In genomic region chr5:113035094-113036047, GRCm38 (mm10) we compare ENCODE assay signal across 10 mouse cellular contexts. TPM values are rescaled to one million over a fixed set of nuclear protein-coding genes. Genes with fewer than 3 reads are reported as not detected.
DNase-seq lines count a peak whose midpoint lies in the region; ATAC-seq lines count a peak whose summit lies in the region.
"Had no signal": no experiment of that assay in that cellular context is flagged by ENCODE, and none has a peak within 500 bp of the region (broad histone marks: within the 10 kb centered on the region; RNA-seq: fewer than 3 reads in every experiment).

No protein-coding gene starts in this region.

- peaks cover 33% of the 10 kb centered on the region for H3K4me1 ChIP-seq in forebrain, embryonic 15.5 days
- H3K4me1 ChIP-seq in forebrain, embryonic 11.5 days (replicated peaks; ENCODE audit: control insufficient read depth, insufficient read depth, low read length), result no peaks in the 10 kb centered on the region
- H3K4me1 ChIP-seq in megakaryocyte, embryonic 14.5 days, result peaks cover 20% of the 10 kb centered on the region

- no peak for ATAC-seq in forebrain, embryonic 15.5 days (replicated peaks)
- no peak for ATAC-seq in forebrain, embryonic 11.5 days (replicated peaks; ENCODE audit: low FRiP score)
- peak; percentile 61 to 78 for ATAC-seq in hematopoietic stem cell, adult 5-6 weeks (replicated peaks in 1 of 2; ENCODE audit: insufficient read depth in 1 of 2, low FRiP score in 2 of 2, low TSS enrichment in 1 of 2, low read depth in 1 of 2, poor library complexity in 2 of 2, severe bottlenecking in 2 of 2)

- H3K4me2 ChIP-seq in forebrain, embryonic 15.5 days (replicated peaks), result no peak overlapping the region
- no peak overlapping the region for H3K4me2 ChIP-seq in forebrain, embryonic 11.5 days (ENCODE audit: low read depth, low read length, severe bottlenecking)
- H3K4me2 ChIP-seq: midbrain, embryonic 12.5 days had no signal

- H3K9ac ChIP-seq in forebrain, embryonic 15.5 days (replicated peaks), result no peak overlapping the region
- no peak overlapping the region for H3K9ac ChIP-seq in forebrain, embryonic 11.5 days (ENCODE audit: low read length)
- H3K9ac ChIP-seq: midbrain, embryonic 12.5 days had no signal

- intact Hi-C loops in heart, postnatal 25 days (cut with DNase I), result no loop called here

- H3K9me3 ChIP-seq in forebrain, embryonic 15.5 days, result no peaks in the 10 kb centered on the region
- no peaks in the 10 kb centered on the region for H3K9me3 ChIP-seq in forebrain, embryonic 11.5 days (ENCODE audit: control insufficient read depth, low read length)
- peaks cover 8% of the 10 kb centered on the region for H3K9me3 ChIP-seq in megakaryocyte, embryonic 14.5 days
- H3K9me3 ChIP-seq: midbrain, embryonic 12.5 days had no signal

- no peak for DNase-seq in forebrain, embryonic 11.5 days (ENCODE audit: low spot score)
- DNase-seq in CD4-positive helper T cell, adult 2 months (ENCODE audit: low read depth, low spot score), result peak; percentile 82
- no peak for DNase-seq in gastrocnemius, postnatal 10 days
- no peak for DNase-seq in spleen, postnatal 10 days (ENCODE audit: low spot score in 2 of 2)
- no peak for DNase-seq in heart, postnatal 25 days (ENCODE audit: low spot score)

- H3K4me3 ChIP-seq in forebrain, embryonic 15.5 days, result no peak overlapping the region
- H3K4me3 ChIP-seq in forebrain, embryonic 11.5 days (ENCODE audit: low read depth, low read length), result no peak overlapping the region
- peak overlapping the region; percentile 81 for H3K4me3 ChIP-seq in megakaryocyte, embryonic 14.5 days (replicated peaks)
- H3K4me3 ChIP-seq: midbrain, embryonic 12.5 days had no signal

- 51% methylated on average over 10 of the region's 10 CpGs for WGBS in forebrain, embryonic 15.5 days
- 74% methylated on average over 10 of the region's 10 CpGs for WGBS in forebrain, embryonic 11.5 days

- H3K27ac ChIP-seq in forebrain, embryonic 15.5 days (replicated peaks), result peak overlapping the region; percentile 78
- no peak overlapping the region for H3K27ac ChIP-seq in forebrain, embryonic 11.5 days (ENCODE audit: low read depth, low read length)
- H3K27ac ChIP-seq: midbrain, embryonic 12.5 days had no signal

- no peaks in the 10 kb centered on the region for H3K36me3 ChIP-seq in forebrain, embryonic 15.5 days
- no peaks in the 10 kb centered on the region for H3K36me3 ChIP-seq in forebrain, embryonic 11.5 days (ENCODE audit: control insufficient read depth, insufficient read depth, low read length)
- H3K36me3 ChIP-seq in megakaryocyte, embryonic 14.5 days (replicated peaks; ENCODE audit: low read length), result no peaks in the 10 kb centered on the region
- H3K36me3 ChIP-seq: midbrain, embryonic 12.5 days had no signal

- H3K27me3 ChIP-seq in forebrain, embryonic 15.5 days, result no peaks in the 10 kb centered on the region
- no peaks in the 10 kb centered on the region for H3K27me3 ChIP-seq in forebrain, embryonic 11.5 days (ENCODE audit: control insufficient read depth, insufficient read depth, low read length)
- peaks cover 37% of the 10 kb centered on the region for H3K27me3 ChIP-seq in megakaryocyte, embryonic 14.5 days (replicated peaks)
- H3K27me3 ChIP-seq: midbrain, embryonic 12.5 days had no signal

RNA-seq across cellular contexts. Expression of gene Grk3, which starts 19.8 kb away (rescaled TPM):
- polyA plus RNA-seq in forebrain, embryonic 15.5 days (2015; fragmentation: Nextera tagmentation; extraction: Ambion mirVana), result 15.4 and 16.5 TPM in 2 replicates
- 6.7 and 7.1 TPM in 2 replicates for polyA plus RNA-seq in forebrain, embryonic 11.5 days (2014; fragmentation: Nextera tagmentation; extraction: Ambion mirVana)
- total RNA-seq in hematopoietic stem cell, adult 5-6 weeks (2017), result 28.2 and 31.4 TPM in 2 replicates
- 0.40 TPM in 1 of 2 replicates, not detected in the other for polyA plus RNA-seq in megakaryocyte, embryonic 14.5 days (2012; ENCODE audit: insufficient read depth, low replicate concordance)
- 1 to 10 TPM; 3.9 to 4.9 TPM for total RNA-seq in gastrocnemius, postnatal 10 days (2021)
- total RNA-seq in heart, postnatal 25 days (2021), result 1 to 10 TPM; 5.1 to 6.6 TPM

RNA-seq across cellular contexts. Expression of gene Crybb2, which starts 34.5 kb away (rescaled TPM):
- polyA plus RNA-seq in forebrain, embryonic 15.5 days (2015; fragmentation: Nextera tagmentation; extraction: Ambion mirVana), result not detected in 2 replicates
- not detected in 2 replicates for polyA plus RNA-seq in forebrain, embryonic 11.5 days (2014; fragmentation: Nextera tagmentation; extraction: Ambion mirVana)
- total RNA-seq in hematopoietic stem cell, adult 5-6 weeks (2017), result not detected in 2 replicates
- polyA plus RNA-seq in megakaryocyte, embryonic 14.5 days (2012; ENCODE audit: insufficient read depth, low replicate concordance), result not detected in 2 replicates
- total RNA-seq in gastrocnemius, postnatal 10 days (2021), result not detected
- not detected for total RNA-seq in heart, postnatal 25 days (2021)
- total RNA-seq: ES-E14 had no signal
- polyA plus RNA-seq: midbrain, embryonic 12.5 days had no signal

RNA-seq across cellular contexts. Expression of gene Crybb3, which starts 46.0 kb away (rescaled TPM):
- polyA plus RNA-seq in forebrain, embryonic 15.5 days (2015; fragmentation: Nextera tagmentation; extraction: Ambion mirVana), result 0.73 and 0.80 TPM in 2 replicates
- 0.76 TPM in 2 replicates for polyA plus RNA-seq in forebrain, embryonic 11.5 days (2014; fragmentation: Nextera tagmentation; extraction: Ambion mirVana)
- not detected in 2 replicates for total RNA-seq in hematopoietic stem cell, adult 5-6 weeks (2017)
- polyA plus RNA-seq in megakaryocyte, embryonic 14.5 days (2012; ENCODE audit: insufficient read depth, low replicate concordance), result 1.6 and 3.5 TPM in 2 replicates
- 1 to 10 TPM in 1 of 2 experiments, under 1 TPM in 1; 0.68 to 2.0 TPM for total RNA-seq in gastrocnemius, postnatal 10 days (2021)
- 1 to 10 TPM; 1.3 to 2.0 TPM for total RNA-seq in heart, postnatal 25 days (2021)

Comparison
In these comparisons a context has a peak if more than half of its experiments do, and no peak if none do; other contexts are left out.
1. ATAC-seq: peak in hematopoietic stem cell, adult 5-6 weeks (2 of 2); none in forebrain, embryonic 15.5 days (single experiment) and forebrain, embryonic 11.5 days (single experiment).